Mouse (Mus musculus) intestine, embryonic 15.5 days (tissue): ENCODE measurements around the gene Sppl2c. TPM values are rescaled to one million over a fixed set of nuclear protein-coding genes. Genes with fewer than 3 reads are reported as not detected.

ENCODE experiments used
- ATAC-seq: fragments of 200-750 bp; cut with Nextera tagmentation; 2 replicates; pipeline ENCODE4 v1.8.0; 2017; ENCODE audit warnings: moderate TSS enrichment, moderate library complexity
- H3K27ac ChIP-seq: fragments of 300-500 bp; sonication (generic); 2 replicates; pipeline ENCODE4 v1.5.1; 2015; ENCODE audit warnings: mild to moderate bottlenecking, inconsistent platforms
- H3K27me3 ChIP-seq: fragments of 300-500 bp; sonication (generic); replicated peaks from 2 replicates; pipeline ENCODE4 v1.6.1; 2015; ENCODE audit warnings: inconsistent platforms
- H3K36me3 ChIP-seq: fragments of 300-500 bp; sonication (generic); 2 replicates; pipeline ENCODE4 v1.6.1; 2015; ENCODE audit warnings: inconsistent platforms
- H3K4me1 ChIP-seq: fragments of 300-500 bp; sonication (generic); replicated peaks from 2 replicates; pipeline ENCODE4 v1.6.1; 2015; ENCODE audit warnings: inconsistent platforms
- H3K4me2 ChIP-seq: fragments of 300-500 bp; sonication (generic); replicated peaks from 2 replicates; pipeline ENCODE4 v1.6.1; 2015; ENCODE audit warnings: mild to moderate bottlenecking, inconsistent platforms
- H3K4me3 ChIP-seq: fragments of 300-500 bp; sonication (generic); replicated peaks from 2 replicates; pipeline ENCODE4 v1.5.1; 2015; ENCODE audit warnings: inconsistent platforms
- H3K9ac ChIP-seq: fragments of 300-500 bp; sonication (generic); 2 replicates; pipeline ENCODE4 v1.6.1; 2015; ENCODE audit warnings: inconsistent platforms
- H3K9me3 ChIP-seq: fragments of 300-500 bp; sonication (generic); 2 replicates; pipeline ENCODE4 v1.6.1; 2016; ENCODE audit warnings: inconsistent platforms
- WGBS: fragments of 180-500 bp; shearing (Covaris S2); methylation state at CpG from one replicate; pipeline ENCODE4 v1.1.7; 2015; 5-methylcytosine and 5-hydroxymethylcytosine counted together
- polyA plus RNA-seq: library from polyadenylated mRNA; unstranded; fragments of >200 nt; fragmentation: Nextera tagmentation; extraction: Ambion mirVana; gene quantifications from 2 replicates; pipeline ENCODE4 v1.2.1, GENCODE M21; 2015

Gene Sppl2c
- polyA plus RNA-seq, 1 experiment from 2014 or later = not detected

DNA sequence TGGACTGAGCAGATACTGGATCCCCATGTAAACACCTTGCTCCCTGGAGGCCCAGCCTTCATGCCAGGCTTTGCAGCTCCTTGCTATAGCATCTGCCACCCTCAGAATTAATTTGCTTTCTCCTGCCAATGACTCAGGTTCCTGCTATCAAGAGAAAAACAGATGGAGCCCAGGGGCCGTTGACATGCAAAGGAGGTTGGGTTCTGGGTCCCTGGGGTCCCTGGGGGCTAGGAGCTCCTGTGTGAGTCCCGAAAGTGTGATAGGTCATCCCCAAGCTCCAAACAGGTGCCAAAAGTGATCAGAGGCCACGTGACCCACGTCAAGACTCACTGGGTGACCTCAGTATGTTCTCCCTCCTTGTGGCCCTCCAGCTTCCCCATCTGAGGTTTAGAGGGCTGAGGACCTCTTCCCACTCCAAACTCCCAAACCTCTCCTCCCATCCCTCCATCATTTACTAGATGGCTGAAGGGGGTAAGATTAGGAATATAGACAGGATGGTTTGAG, 26.3 kb upstream of the Sppl2c start:
- no peak overlapping the region for H3K27ac ChIP-seq
- H3K36me3 ChIP-seq = no peaks in the 10 kb centered on the region
- H3K27me3 ChIP-seq = peaks cover 16% of the 10 kb centered on the region
- no peak overlapping the region for H3K4me3 ChIP-seq
- 73% methylated on average over 4 of the region's 4 CpGs for WGBS
- no peaks in the 10 kb centered on the region for H3K9me3 ChIP-seq
- 0 out of 2 replicates have a peak, but pooled peaks cover 6% of the 10 kb centered on the region for H3K4me1 ChIP-seq
- H3K9ac ChIP-seq = no peak overlapping the region
- H3K4me2 ChIP-seq = no peak overlapping the region
- ATAC-seq = no peak

- Histone ChIP-seq H3K4me1 (0 out of 2 replicates have a peak, but pooled peaks cover 6% of the 10 kb centered on the region), H3K9me3 (no peaks in the 10 kb centered on the region), H3K4me2 (no peak overlapping the region), H3K27me3 (peaks cover 16% of the 10 kb centered on the region), H3K4me3 (no peak overlapping the region), H3K9ac (no peak overlapping the region), H3K27ac (no peak overlapping the region), H3K36me3 (no peaks in the 10 kb centered on the region)
- WGBS = 77% methylated on average over 5 of the region's 5 CpGs
- no peak for ATAC-seq
Observed at GRCm38 (mm10) chr11:104161153-104161552, 25.0 kb upstream of the Sppl2c start.

GRCm38 (mm10) chr11:104164257-104164656, 21.9 kb upstream of the Sppl2c start:
- Histone ChIP-seq H3K27ac (no peak overlapping the region), H3K4me1 (no peaks in the 10 kb centered on the region), H3K36me3 (no peaks in the 10 kb centered on the region), H3K27me3 (0 out of 2 replicates have a peak, but pooled peaks cover 2% of the 10 kb centered on the region), H3K9ac (no peak overlapping the region), H3K4me3 (no peak overlapping the region), H3K4me2 (no peak overlapping the region), H3K9me3 (no peaks in the 10 kb centered on the region)
- WGBS = 86% methylated on average over 10 of the region's 10 CpGs
- no peak for ATAC-seq

DNA sequence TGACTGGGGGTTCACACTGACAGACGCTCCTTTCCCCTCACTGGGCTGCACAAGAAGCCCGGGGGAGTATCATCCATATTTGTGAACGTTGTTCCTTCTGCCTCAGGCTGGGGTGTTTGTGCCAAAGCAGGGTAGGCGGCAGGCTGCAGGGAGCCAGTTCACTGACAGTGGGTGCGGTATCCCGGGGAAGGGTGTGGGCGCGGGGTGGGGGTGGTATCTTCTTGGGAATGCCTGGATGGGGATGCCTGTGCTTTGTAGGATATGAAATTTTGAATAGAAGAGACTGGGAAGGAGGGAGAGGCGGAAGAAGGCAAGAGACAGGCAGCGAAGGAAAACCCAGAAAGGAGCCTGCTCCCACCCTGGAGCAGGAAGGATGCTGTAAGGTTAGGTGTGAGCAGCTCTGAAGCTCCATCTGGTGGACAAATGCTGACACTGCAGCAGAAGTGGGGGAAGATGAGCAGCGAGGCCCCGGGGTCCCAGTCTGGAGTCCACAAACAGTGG, 14.8 kb upstream of the Sppl2c start:
- WGBS = 36% methylated on average over 12 of the region's 12 CpGs

DNA sequence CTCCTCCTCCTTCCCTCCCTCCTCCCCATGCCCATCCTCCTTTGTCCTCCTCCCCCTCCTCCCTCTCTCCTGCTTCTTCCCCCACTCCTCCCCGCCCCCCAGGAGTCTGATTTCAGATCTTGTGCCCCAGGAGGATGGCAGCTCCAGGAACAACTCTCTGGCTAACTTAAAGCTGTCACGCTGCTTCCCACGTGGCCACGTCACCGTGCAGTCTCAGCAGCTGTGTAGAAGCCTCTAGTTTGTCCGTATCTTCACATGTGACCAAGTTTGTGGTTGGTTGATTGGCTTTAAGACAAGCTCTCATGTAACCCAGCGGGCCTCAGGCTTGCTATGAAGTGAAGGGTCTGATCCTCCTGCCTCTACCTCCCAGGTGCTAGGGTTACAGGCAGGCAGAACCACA, 7.2 kb upstream of the Sppl2c start:
- Histone ChIP-seq H3K36me3 (no peaks in the 10 kb centered on the region), H3K27me3 (0 out of 2 replicates have a peak, but pooled peaks cover 4% of the 10 kb centered on the region), H3K9me3 (no peaks in the 10 kb centered on the region), H3K4me3 (no peak overlapping the region), H3K9ac (no peak overlapping the region), H3K4me2 (no peak overlapping the region), H3K4me1 (no peaks in the 10 kb centered on the region), H3K27ac (no peak overlapping the region)
- 33% methylated on average over 7 of the region's 7 CpGs for WGBS
- no peak for ATAC-seq

More for the DNA sequence above, 14.8 kb upstream of the Sppl2c start:
- Histone ChIP-seq H3K4me1 (no peaks in the 10 kb centered on the region), H3K9ac (no peak overlapping the region), H3K4me3 (no peak overlapping the region), H3K27ac (no peak overlapping the region), H3K36me3 (no peaks in the 10 kb centered on the region), H3K9me3 (no peaks in the 10 kb centered on the region), H3K27me3 (0 out of 2 replicates have a peak, but pooled peaks cover 6% of the 10 kb centered on the region), H3K4me2 (no peak overlapping the region)
- 0 out of 2 replicates have a peak, but pooled peaks have one; percentile 17 for ATAC-seq

DNA sequence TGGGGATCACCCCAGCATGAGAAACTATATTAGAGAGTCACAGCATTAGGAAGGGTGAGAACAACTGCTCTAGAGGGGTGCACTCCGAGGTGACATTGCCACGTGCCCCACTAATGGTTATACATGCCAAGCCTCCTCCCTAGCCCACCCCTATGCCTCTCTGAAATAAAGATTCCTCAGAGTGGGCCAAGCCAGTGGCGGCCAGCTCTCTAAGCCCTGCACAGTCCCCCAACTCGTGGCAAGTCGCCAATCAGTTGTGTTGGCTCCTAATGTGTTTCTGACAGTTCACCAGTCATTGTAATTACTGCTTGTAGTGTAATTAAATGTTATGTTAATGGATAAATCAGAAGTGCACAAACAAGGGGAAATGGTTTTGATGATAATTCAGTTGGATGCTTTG, 6.3 kb upstream of the Sppl2c start:
- WGBS = 65% methylated on average over 5 of the region's 5 CpGs
- no peaks in the 10 kb centered on the region for H3K4me1 ChIP-seq
- no peak for ATAC-seq
- H3K27me3 ChIP-seq = 0 out of 2 replicates have a peak, but pooled peaks cover 4% of the 10 kb centered on the region
- H3K9me3 ChIP-seq = no peaks in the 10 kb centered on the region
- no peak overlapping the region for H3K9ac ChIP-seq
- H3K4me2 ChIP-seq = no peak overlapping the region
- H3K27ac ChIP-seq = no peak overlapping the region
- no peak overlapping the region for H3K4me3 ChIP-seq
- no peaks in the 10 kb centered on the region for H3K36me3 ChIP-seq

DNA sequence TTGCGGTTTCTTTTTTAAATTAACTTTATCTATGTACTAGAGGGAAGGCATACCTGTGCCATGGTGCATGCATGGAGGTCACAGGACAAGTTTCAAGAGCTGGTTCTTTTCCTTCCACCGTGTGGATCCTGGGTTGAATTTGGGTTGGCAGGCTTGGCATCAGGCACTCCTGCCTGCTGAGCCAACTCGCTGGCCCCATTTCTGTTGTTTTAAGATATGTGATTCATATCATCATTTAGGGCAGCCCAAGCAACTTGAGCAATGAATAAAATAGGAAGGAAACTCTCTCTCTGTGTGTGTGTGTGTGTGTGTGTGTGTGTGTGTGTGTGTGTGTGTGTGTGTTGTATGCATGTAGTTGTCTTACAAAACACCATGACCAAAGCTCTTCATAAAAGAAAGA, 4.0 kb upstream of the Sppl2c start:
- H3K4me1 ChIP-seq = no peaks in the 10 kb centered on the region
- 79% methylated on average over 3 of the region's 3 CpGs for WGBS
- H3K9ac ChIP-seq = no peak overlapping the region
- H3K27me3 ChIP-seq = no peaks in the 10 kb centered on the region
- no peak overlapping the region for H3K27ac ChIP-seq
- no peaks in the 10 kb centered on the region for H3K36me3 ChIP-seq
- no peak overlapping the region for H3K4me3 ChIP-seq
- H3K9me3 ChIP-seq = no peaks in the 10 kb centered on the region
- no peak for ATAC-seq
- H3K4me2 ChIP-seq = no peak overlapping the region

DNA sequence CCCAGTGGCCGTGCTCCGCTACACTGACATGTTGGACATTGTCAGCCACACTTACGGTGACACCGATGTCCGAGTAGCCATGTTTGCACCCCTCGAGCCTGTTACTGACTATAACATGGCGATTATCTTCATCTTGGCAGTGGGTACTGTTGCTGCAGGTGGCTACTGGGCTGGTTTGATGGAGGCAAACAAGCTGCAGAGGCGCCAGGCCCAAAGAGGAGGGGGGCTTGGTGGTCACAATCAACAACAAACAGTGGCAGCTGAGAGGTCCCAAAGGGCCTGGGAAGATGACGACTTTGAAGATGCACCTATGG, 667 bp downstream of the Sppl2c start:
- H3K27ac ChIP-seq = no peak overlapping the region
- no peak overlapping the region for H3K4me3 ChIP-seq
- ATAC-seq = no peak
- H3K9me3 ChIP-seq = no peaks in the 10 kb centered on the region
- no peaks in the 10 kb centered on the region for H3K36me3 ChIP-seq
- 92% methylated on average over 9 of the region's 9 CpGs for WGBS
- H3K9ac ChIP-seq = no peak overlapping the region
- H3K27me3 ChIP-seq = no peaks in the 10 kb centered on the region
- H3K4me2 ChIP-seq = no peak overlapping the region
- H3K4me1 ChIP-seq = no peaks in the 10 kb centered on the region

GRCm38 (mm10) chr11:104187766-104188165, 1.6 kb downstream of the Sppl2c start:
- Histone ChIP-seq H3K9me3 (no peaks in the 10 kb centered on the region), H3K27ac (no peak overlapping the region), H3K9ac (no peak overlapping the region), H3K4me2 (no peak overlapping the region), H3K4me1 (no peaks in the 10 kb centered on the region), H3K36me3 (no peaks in the 10 kb centered on the region), H3K4me3 (no peak overlapping the region), H3K27me3 (no peaks in the 10 kb centered on the region)
- ATAC-seq = no peak
- WGBS = 92% methylated on average over 10 of the region's 10 CpGs

- Histone ChIP-seq H3K9ac (no peak overlapping the region), H3K4me3 (no peak overlapping the region), H3K27me3 (no peaks in the 10 kb centered on the region), H3K9me3 (no peaks in the 10 kb centered on the region), H3K27ac (no peak overlapping the region), H3K36me3 (no peaks in the 10 kb centered on the region), H3K4me1 (no peaks in the 10 kb centered on the region), H3K4me2 (no peak overlapping the region)
- ATAC-seq = no peak
- WGBS = 90% methylated on average over 2 of the region's 2 CpGs
Observed at GRCm38 (mm10) chr11:104190008-104190407, 3.9 kb downstream of the Sppl2c start.

- Histone ChIP-seq H3K9ac (no peak overlapping the region), H3K27me3 (0 out of 2 replicates have a peak, but pooled peaks cover 7% of the 10 kb centered on the region), H3K36me3 (no peaks in the 10 kb centered on the region), H3K27ac (no peak overlapping the region), H3K4me2 (no peak overlapping the region), H3K4me1 (no peaks in the 10 kb centered on the region), H3K4me3 (no peak overlapping the region), H3K9me3 (no peaks in the 10 kb centered on the region)
- ATAC-seq = no peak
- WGBS = 73% methylated on average over 11 of the region's 11 CpGs
Observed at GRCm38 (mm10) chr11:104195382-104195781, 9.3 kb downstream of the Sppl2c start.

GRCm38 (mm10) chr11:104195791-104196190, 9.7 kb downstream of the Sppl2c start:
- ATAC-seq = peak; percentile 63; the same call in 1 of the 2 replicates
- Histone ChIP-seq H3K27me3 (0 out of 2 replicates have a peak, but pooled peaks cover 7% of the 10 kb centered on the region), H3K36me3 (no peaks in the 10 kb centered on the region), H3K4me1 (no peaks in the 10 kb centered on the region), H3K9me3 (no peaks in the 10 kb centered on the region), H3K4me3 (no peak overlapping the region), H3K9ac (no peak overlapping the region), H3K4me2 (no peak overlapping the region), H3K27ac (no peak overlapping the region)
- WGBS = 10% methylated on average over 9 of the region's 9 CpGs

GRCm38 (mm10) chr11:104197861-104198260, 11.7 kb downstream of the Sppl2c start:
- Histone ChIP-seq H3K9me3 (no peaks in the 10 kb centered on the region), H3K27me3 (0 out of 2 replicates have a peak, but pooled peaks cover 7% of the 10 kb centered on the region), H3K27ac (no peak overlapping the region), H3K4me1 (no peaks in the 10 kb centered on the region), H3K4me2 (no peak overlapping the region), H3K9ac (no peak overlapping the region), H3K36me3 (no peaks in the 10 kb centered on the region), H3K4me3 (no peak overlapping the region)
- no peak for ATAC-seq
- 3% methylated on average over 10 of the region's 10 CpGs for WGBS
